Mouse (Mus musculus) heart, adult 11 months (tissue): ENCODE results near the gene Zfp729a.
"Not testable (repeated sequence)": the region's sequence is repeated elsewhere in the genome, so short reads cannot be mapped to it uniquely, and the experiment has no call there.

Source experiments
- DNase-seq: peaks from one replicate; pipeline ENCODE4 v3.0.0; 2022

The Zfp729a gene

GRCm38 (mm10) chr13:67637294-67638007 is at the start of gene Zfp729a, which contains the start of gene Gm49345:
Gene Zfp729a, minus strand, starts transcription at chr13:67637791.
Gene Gm49345, minus strand, starts transcription at chr13:67637769.
- peak; percentile 99 for DNase-seq

- DNase-seq = no peak
These were observed 49.4 kb upstream of the Zfp729a start, which contains the start of gene Zfp738 for GRCm38 (mm10) chr13:67686971-67687370. Gene Zfp738, minus strand, starts transcription at chr13:67687071.

GRCm38 (mm10) chr13:67683841-67684240 is 46.2 kb upstream of the Zfp729a start:
- DNase-seq = not testable (repeated sequence)

GRCm38 (mm10) chr13:67682959-67683735 is 45.6 kb upstream of the Zfp729a start:
- DNase-seq = peak; percentile 99

- no peak for DNase-seq
These were observed 37.3 kb upstream of the Zfp729a start for GRCm38 (mm10) chr13:67674902-67675301.

GRCm38 (mm10) chr13:67652496-67652895 is 14.9 kb upstream of the Zfp729a start:
- DNase-seq = no peak

GRCm38 (mm10) chr13:67610108-67610507 is 27.5 kb downstream of the Zfp729a start:
- DNase-seq = no peak

- peak; percentile 99 for DNase-seq
These were observed 28.3 kb downstream of the Zfp729a start, which contains the start of gene Zfp729b for GRCm38 (mm10) chr13:67609066-67609876. Gene Zfp729b, minus strand, starts transcription at chr13:67609707.

GRCm38 (mm10) chr13:67572591-67573189 is 64.9 kb downstream of the Zfp729a start:
- DNase-seq = no peak
